Mouse (Mus musculus): ENCODE measurements around the gene Cacnb3. TPM values are rescaled to one million over a fixed set of nuclear protein-coding genes. Genes with fewer than 3 reads are reported as not detected.

The Cacnb3 gene
- total RNA-seq, 1 experiment = 32.0 TPM

GRCm38 (mm10) chr15:98602191-98602881, 28.3 kb upstream of the Cacnb3 start:
- in situ Hi-C loops (cut with MboI; ENCODE audit: low sequenced_read_pairs in 2 of 2, unreplicated experiment in 2 of 2) = no loop called here
- TF ChIP-seq ZNF384 (IDR thresholded peaks at IDR 0.05; ENCODE audit: low read depth, low read length) (no peak), ZC3H11A (IDR thresholded peaks at IDR 0.05; ENCODE audit: borderline replicate concordance, low read depth, low read length) (no peak), HCFC1 (IDR thresholded peaks at IDR 0.05; ENCODE audit: borderline replicate concordance, insufficient read depth, low read length) (no peak), CHD2 (IDR thresholded peaks at IDR 0.05; ENCODE audit: low read depth, low read length) (no peak), MAFK (IDR thresholded peaks at IDR 0.05; ENCODE audit: insufficient read depth, low read depth, low read length) (no peak)
- H3K27ac ChIP-seq (ENCODE audit: insufficient read depth, low read depth, low read length, poor library complexity, severe bottlenecking) = no peak overlapping the region
- no peaks in the 10 kb centered on the region for H3K9me3 ChIP-seq (ENCODE audit: control insufficient read depth, insufficient read depth, low read depth, low read length)
- H3K36me3 ChIP-seq (ENCODE audit: control insufficient read depth, insufficient read depth, low read length, poor library complexity, severe bottlenecking) = no peaks in the 10 kb centered on the region
- peaks cover 4 to 38% of the 10 kb centered on the region in 2 experiments; a peak in 3 of 4 replicates for H3K4me1 ChIP-seq (ENCODE audit: control insufficient read depth in 2 of 2, insufficient read depth in 2 of 2, low read length in 2 of 2, poor library complexity in 1 of 2)
- H3K4me3 ChIP-seq (ENCODE audit: insufficient read depth in 1 of 2, low read depth in 1 of 2, low read length in 2 of 2, poor library complexity in 1 of 2, severe bottlenecking in 1 of 2) = 0 out of 4 replicates have a peak overlapping the region, but pooled peaks of 1 of the 2 experiments have one; percentile 12
- DNase-seq (ENCODE audit: low read depth, low spot score) = no peak
- peak overlapping the region; percentile 48; the same call in 1 of the 2 replicates for H3K9ac ChIP-seq (ENCODE audit: insufficient read depth, low read depth, low read length, poor library complexity, severe bottlenecking)

GRCm38 (mm10) chr15:98602921-98603458, 27.6 kb upstream of the Cacnb3 start:
- Histone ChIP-seq H3K9ac (ENCODE audit: insufficient read depth, low read depth, low read length, poor library complexity, severe bottlenecking) (no peak overlapping the region), H3K4me1 (ENCODE audit: control insufficient read depth in 2 of 2, insufficient read depth in 2 of 2, low read length in 2 of 2, poor library complexity in 1 of 2) (peaks cover 4 to 38% of the 10 kb centered on the region in 2 experiments; a peak in 3 of 4 replicates)

GRCm38 (mm10) chr15:98604041-98604575, 26.5 kb upstream of the Cacnb3 start:
- Histone ChIP-seq H3K4me1 (ENCODE audit: control insufficient read depth in 2 of 2, insufficient read depth in 2 of 2, low read length in 2 of 2, poor library complexity in 1 of 2) (peaks cover 4 to 32% of the 10 kb centered on the region in 2 experiments; a peak in 3 of 4 replicates), H3K36me3 (ENCODE audit: control insufficient read depth, insufficient read depth, low read length, poor library complexity, severe bottlenecking) (no peaks in the 10 kb centered on the region), H3K27ac (ENCODE audit: insufficient read depth, low read depth, low read length, poor library complexity, severe bottlenecking) (no peak overlapping the region), H3K9me3 (ENCODE audit: control insufficient read depth, insufficient read depth, low read depth, low read length) (no peaks in the 10 kb centered on the region), H3K9ac (ENCODE audit: insufficient read depth, low read depth, low read length, poor library complexity, severe bottlenecking) (peak overlapping the region; percentile 1; the same call in 1 of the 2 replicates), H3K4me3 (ENCODE audit: insufficient read depth in 1 of 2, low read depth in 1 of 2, low read length in 2 of 2, poor library complexity in 1 of 2, severe bottlenecking in 1 of 2) (peak overlapping the region; percentile 40 to 53)
- TF ChIP-seq ZC3H11A (IDR thresholded peaks at IDR 0.05; ENCODE audit: borderline replicate concordance, low read depth, low read length) = 0 out of 2 replicates have a peak, but pooled peaks have one; percentile 2
- TF ChIP-seq CHD2 (IDR thresholded peaks at IDR 0.05; ENCODE audit: low read depth, low read length) = no peak
- no peak for TF ChIP-seq MAFK (IDR thresholded peaks at IDR 0.05; ENCODE audit: insufficient read depth, low read depth, low read length)
- no peak for TF ChIP-seq ZNF384 (IDR thresholded peaks at IDR 0.05; ENCODE audit: low read depth, low read length)
- no peak for DNase-seq (ENCODE audit: low read depth, low spot score)
- in situ Hi-C loops (cut with MboI; ENCODE audit: low sequenced_read_pairs in 2 of 2, unreplicated experiment in 2 of 2) = no loop called here

More at GRCm38 (mm10) chr15:98602921-98603458, 27.6 kb upstream of the Cacnb3 start:
- TF ChIP-seq ZC3H11A (IDR thresholded peaks at IDR 0.05; ENCODE audit: borderline replicate concordance, low read depth, low read length) (no peak), HCFC1 (IDR thresholded peaks at IDR 0.05; ENCODE audit: borderline replicate concordance, insufficient read depth, low read length) (no peak), ZNF384 (IDR thresholded peaks at IDR 0.05; ENCODE audit: low read depth, low read length) (no peak), CHD2 (IDR thresholded peaks at IDR 0.05; ENCODE audit: low read depth, low read length) (no peak), MAFK (IDR thresholded peaks at IDR 0.05; ENCODE audit: insufficient read depth, low read depth, low read length) (no peak)
- H3K9me3 ChIP-seq (ENCODE audit: control insufficient read depth, insufficient read depth, low read depth, low read length) = no peaks in the 10 kb centered on the region
- in situ Hi-C loops (cut with MboI; ENCODE audit: low sequenced_read_pairs in 2 of 2, unreplicated experiment in 2 of 2) = no loop called here
- no peaks in the 10 kb centered on the region for H3K36me3 ChIP-seq (ENCODE audit: control insufficient read depth, insufficient read depth, low read length, poor library complexity, severe bottlenecking)
- H3K27ac ChIP-seq (ENCODE audit: insufficient read depth, low read depth, low read length, poor library complexity, severe bottlenecking) = no peak overlapping the region
- H3K4me3 ChIP-seq (ENCODE audit: insufficient read depth in 1 of 2, low read depth in 1 of 2, low read length in 2 of 2, poor library complexity in 1 of 2, severe bottlenecking in 1 of 2) = no peak overlapping the region
- no peak for DNase-seq (ENCODE audit: low read depth, low spot score)

GRCm38 (mm10) chr15:98606051-98606536, 24.5 kb upstream of the Cacnb3 start:
- in situ Hi-C loops (cut with MboI; ENCODE audit: low sequenced_read_pairs in 2 of 2, unreplicated experiment in 2 of 2) = no loop called here
- H3K9ac ChIP-seq (ENCODE audit: insufficient read depth, low read depth, low read length, poor library complexity, severe bottlenecking) = no peak overlapping the region
- H3K4me1 ChIP-seq (ENCODE audit: control insufficient read depth in 2 of 2, insufficient read depth in 2 of 2, low read length in 2 of 2, poor library complexity in 1 of 2) = peaks cover 4 to 22% of the 10 kb centered on the region in 2 experiments; a peak in 3 of 4 replicates
- no peak for DNase-seq (ENCODE audit: low read depth, low spot score)
- no peaks in the 10 kb centered on the region for H3K36me3 ChIP-seq (ENCODE audit: control insufficient read depth, insufficient read depth, low read length, poor library complexity, severe bottlenecking)
- H3K9me3 ChIP-seq (ENCODE audit: control insufficient read depth, insufficient read depth, low read depth, low read length) = no peaks in the 10 kb centered on the region
- no peak overlapping the region for H3K4me3 ChIP-seq (ENCODE audit: insufficient read depth in 1 of 2, low read depth in 1 of 2, low read length in 2 of 2, poor library complexity in 1 of 2, severe bottlenecking in 1 of 2)
- no peak for TF ChIP-seq CHD2 (IDR thresholded peaks at IDR 0.05; ENCODE audit: low read depth, low read length)
- TF ChIP-seq ZC3H11A (IDR thresholded peaks at IDR 0.05; ENCODE audit: borderline replicate concordance, low read depth, low read length) = no peak
- no peak for TF ChIP-seq MAFK (IDR thresholded peaks at IDR 0.05; ENCODE audit: insufficient read depth, low read depth, low read length)
- no peak for TF ChIP-seq HCFC1 (IDR thresholded peaks at IDR 0.05; ENCODE audit: borderline replicate concordance, insufficient read depth, low read length)
- no peak for TF ChIP-seq ZNF384 (IDR thresholded peaks at IDR 0.05; ENCODE audit: low read depth, low read length)
- no peak overlapping the region for H3K27ac ChIP-seq (ENCODE audit: insufficient read depth, low read depth, low read length, poor library complexity, severe bottlenecking)

All from ES-E14 (cell line).